Mouse (Mus musculus): Measurements from ENCODE around the gene Gm4846.
"Not testable (repeated sequence)": the region's sequence is repeated elsewhere in the genome, so short reads cannot be mapped to it uniquely, and the experiment has no call there.

The Gm4846 gene

GRCm38 (mm10) chr1:166497488-166497887 is at the start of gene Gm4846:
TSS of gene Gm4846 (minus strand) at chr1:166497588.
- DNase-seq = not testable (repeated sequence)

- not testable (repeated sequence) for DNase-seq
Observed at GRCm38 (mm10) chr1:166531521-166531920, 34.1 kb upstream of the Gm4846 start.

DNA sequence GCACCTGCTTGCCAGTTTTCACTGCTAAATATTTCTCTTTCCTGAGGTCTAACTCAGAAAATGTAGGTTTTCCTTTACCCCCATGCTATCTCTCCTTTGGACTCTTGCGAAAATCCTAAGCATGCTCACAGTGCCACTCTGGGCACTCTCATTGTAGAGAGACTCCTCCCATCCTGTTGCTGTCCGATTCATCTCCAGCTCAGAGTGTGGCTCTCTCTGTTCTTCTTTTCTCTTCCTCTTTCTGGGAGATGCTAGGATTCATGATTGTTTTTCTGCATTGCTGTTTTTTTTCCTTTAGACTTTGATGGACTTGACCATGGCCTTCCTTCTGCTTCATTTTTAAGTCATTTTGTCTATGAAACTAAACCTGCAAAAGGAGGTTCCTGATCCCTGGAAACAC is 27.3 kb upstream of the Gm4846 start:
- DNase-seq = not testable (repeated sequence)

- DNase-seq = peak; percentile 27 to 33
Observed at GRCm38 (mm10) chr1:166519626-166520025, 22.2 kb upstream of the Gm4846 start.

DNA sequence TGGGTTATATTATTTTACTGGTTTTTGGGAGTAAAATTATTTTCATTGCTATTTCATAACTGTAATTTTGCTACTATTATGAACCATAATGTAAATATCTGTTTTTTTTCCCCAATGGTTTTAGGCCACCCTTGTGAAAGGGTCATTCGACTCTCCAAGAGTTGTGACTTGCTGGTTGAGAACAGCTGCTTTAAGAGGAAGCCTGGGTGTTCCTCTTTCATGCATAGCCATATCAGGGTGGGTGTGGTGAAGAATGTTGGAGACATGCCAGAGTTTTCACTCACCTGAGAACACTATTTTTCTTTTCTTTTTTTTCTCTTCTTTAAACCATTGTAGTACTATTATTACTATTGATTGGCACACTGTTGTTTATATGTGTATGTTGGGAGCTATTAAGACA is 19.2 kb upstream of the Gm4846 start:
- no peak for DNase-seq

DNA sequence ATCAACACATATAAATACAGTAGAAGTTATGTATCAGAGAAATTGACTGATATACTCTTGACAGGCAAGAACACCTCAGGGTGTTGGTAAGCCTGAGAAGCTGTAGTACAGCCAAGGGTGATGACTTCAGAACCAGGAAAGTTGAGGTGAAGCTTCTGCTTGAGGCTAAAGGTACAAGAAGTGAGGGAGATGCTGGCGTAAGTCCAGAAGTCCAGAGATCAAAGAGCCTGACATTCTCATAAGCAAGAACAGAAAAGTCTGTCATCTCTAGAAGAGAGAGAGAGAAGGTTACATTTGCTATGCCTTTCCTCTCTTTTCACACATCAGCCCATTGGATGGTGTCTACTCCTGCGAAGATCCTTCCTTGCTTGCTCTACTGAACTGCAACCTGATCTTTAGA is 6.8 kb upstream of the Gm4846 start:
- not testable (repeated sequence) for DNase-seq

- no peak for DNase-seq
Observed at GRCm38 (mm10) chr1:166479503-166479902, 17.9 kb downstream of the Gm4846 start.

GRCm38 (mm10) chr1:166467172-166467571 is 30.2 kb downstream of the Gm4846 start:
- no peak for DNase-seq

DNA sequence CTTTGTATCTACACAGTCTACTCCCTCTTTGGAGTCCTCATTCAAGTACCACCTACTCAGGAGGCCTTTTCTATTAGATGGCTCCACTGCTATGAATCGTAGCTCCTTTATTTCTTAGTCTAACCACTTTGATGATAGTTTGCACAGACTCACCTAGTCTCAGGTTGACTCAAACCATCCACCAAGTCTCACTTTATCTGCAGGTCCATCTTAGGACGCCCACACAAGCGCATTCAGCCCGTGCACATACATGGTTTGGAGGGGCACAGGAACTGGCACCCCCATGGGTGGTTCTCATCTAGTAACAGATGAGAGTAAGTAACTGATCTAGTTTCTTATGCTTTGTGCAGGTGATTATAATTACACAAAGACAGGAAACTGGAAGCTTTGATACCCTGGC is 34.8 kb downstream of the Gm4846 start:
- DNase-seq = no peak

DNA sequence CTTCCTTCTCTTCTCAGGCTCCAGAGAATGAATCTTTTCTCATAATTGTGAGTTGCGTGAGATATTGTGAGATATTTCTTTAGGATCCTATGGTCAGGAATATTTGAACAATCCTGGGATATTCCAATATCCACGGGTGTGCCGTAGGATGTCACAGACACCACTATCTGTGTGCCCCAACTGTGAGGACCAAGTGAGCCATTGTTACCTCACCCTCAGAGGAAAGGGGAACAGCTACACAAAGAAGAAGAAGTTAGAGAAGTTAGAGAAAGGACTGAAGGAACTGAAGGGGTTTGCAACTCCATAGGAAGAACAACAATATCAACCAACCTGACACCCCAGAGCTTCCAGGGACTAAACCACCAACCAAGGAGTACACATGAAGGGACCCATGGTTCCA is 55.4 kb downstream of the Gm4846 start:
- DNase-seq = no peak

DNA sequence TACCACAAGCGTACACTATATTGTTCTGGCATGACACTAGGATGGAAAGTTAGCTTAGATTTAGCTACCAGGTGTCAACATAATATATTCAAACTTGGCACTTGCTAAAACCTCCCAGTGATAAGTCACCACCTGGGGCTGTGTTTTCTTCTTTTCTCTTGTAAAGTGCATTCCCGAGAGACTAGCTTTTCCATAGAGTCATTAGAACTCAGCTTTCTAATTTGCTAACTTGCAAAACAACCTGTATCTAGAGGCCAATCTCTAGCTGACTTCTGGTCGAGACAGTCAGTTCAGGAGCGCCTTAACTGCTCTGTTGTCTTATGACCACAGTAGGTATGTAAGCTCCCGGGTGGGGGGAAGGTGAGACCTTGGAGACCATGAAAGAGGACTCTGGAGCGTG is 58.0 kb downstream of the Gm4846 start:
- DNase-seq = no peak
